Mouse (Mus musculus): Measurements from ENCODE around the gene Gal3st2.
"Not testable (repeated sequence)": the region's sequence is repeated elsewhere in the genome, so short reads cannot be mapped to it uniquely, and the experiment has no call there.

Gene Gal3st2

DNA sequence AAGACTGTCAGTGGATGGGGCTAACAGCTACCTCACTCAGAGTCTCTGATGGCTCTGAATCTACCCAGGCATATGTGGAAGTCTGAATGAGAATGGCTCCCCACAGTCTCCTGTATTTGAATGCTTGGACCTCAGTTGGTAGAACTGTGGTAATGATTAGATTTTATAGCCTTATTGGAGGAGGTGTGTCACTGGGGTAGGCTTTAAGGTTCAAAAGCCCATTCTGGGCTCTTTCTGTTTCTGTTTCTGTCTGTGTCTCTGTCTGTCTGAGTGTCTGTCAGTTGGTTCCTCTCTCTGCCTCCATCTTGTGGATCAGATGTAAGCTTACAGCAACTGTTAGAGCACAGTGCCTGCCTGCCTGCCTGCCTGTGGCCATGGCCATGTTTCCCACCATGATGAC, 1.5 kb upstream of the Gal3st2 start:
- DNase-seq (ENCODE audit: low spot score in 2 of 2): no peak

DNA sequence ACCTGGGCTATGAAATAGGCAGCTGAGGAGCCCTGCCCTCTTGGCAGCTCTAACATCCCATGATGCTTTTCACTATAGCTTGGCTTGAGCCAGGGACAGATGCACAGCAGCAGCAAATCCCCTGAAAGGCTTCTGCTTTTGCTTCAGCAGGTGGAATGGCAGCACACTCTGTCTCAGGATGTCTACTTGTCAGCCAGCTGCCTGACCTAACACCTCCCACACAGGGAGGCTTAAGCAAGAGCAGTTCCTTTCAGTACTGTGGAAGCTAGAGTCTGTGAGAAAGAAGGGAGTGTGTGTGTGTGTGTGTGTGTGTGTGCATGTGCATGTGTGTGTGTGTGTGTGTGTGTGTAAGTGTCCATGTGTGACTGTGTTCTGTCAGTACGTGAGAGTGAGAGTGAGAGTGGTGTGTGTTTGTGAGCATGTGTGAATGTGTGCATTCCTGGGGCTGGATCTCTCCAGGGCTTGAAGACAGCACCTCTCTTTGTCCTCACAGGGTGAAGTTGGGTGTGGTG, 10.5 kb downstream of the Gal3st2 start:
- DNase-seq (ENCODE audit: low spot score in 2 of 2): not testable (repeated sequence)

DNA sequence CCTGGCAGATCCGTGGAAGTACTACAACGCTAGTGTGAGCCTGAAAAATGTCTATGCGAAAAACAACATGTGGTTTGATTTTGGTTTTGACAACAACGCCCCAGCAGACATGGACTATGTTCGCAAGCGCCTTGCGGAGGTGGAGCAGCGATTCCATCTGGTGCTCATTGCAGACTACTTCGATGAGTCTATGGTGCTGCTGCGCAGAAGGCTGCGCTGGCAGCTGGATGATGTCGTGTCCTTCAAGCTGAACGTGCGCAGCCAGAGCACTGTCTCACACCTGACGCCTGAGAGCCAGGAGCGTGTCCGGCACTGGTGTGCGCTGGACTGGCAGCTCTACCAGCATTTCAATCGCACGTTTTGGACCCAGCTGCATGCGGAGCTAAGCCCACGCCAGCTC, 13.3 kb downstream of the Gal3st2 start:
- DNase-seq (ENCODE audit: low spot score in 2 of 2): not testable (repeated sequence)

DNA sequence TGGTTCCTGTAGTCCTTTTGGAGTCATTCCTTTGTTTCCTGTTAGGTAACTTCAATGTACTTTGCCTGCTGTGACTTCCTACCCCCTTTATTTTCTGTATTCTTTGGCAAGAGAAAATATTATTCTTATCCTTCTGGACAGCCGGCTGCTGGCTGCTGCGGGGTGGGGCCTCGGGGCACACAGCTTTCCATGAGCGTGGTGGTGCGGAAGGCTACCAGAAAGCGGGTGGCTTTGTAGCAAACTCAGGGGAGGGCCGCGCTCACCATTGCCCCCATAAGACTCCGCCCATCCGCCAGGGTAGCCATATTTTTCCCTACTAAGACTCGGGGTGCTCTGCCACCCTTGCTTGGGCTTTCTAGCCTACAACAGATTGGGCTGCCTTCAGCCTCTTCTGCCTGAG, 20.7 kb downstream of the Gal3st2 start:
- DNase-seq (ENCODE audit: low spot score in 2 of 2): not testable (repeated sequence)

DNA sequence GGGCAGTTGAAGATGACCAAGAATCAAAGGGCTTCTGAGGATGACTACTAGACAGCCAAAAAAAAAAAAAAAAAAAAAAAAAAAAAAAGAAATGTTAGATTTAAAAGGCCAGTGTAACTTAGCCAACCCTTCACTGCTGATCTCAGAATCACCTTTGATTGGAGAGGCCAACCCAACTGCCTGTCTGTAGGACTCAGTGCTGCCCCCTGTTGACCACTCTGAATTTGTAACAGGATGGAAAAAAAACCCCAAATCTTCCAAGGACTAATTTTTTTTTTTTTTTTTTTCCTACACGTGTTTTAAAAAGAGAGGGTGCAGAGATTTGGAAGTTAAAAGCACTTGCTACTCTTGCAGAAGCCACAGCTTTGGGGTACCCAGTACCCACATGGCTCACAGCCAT, 29.8 kb downstream of the Gal3st2 start:
- peak in 1 of 2 experiments; percentile 22 for DNase-seq (ENCODE audit: low spot score in 2 of 2)

DNA sequence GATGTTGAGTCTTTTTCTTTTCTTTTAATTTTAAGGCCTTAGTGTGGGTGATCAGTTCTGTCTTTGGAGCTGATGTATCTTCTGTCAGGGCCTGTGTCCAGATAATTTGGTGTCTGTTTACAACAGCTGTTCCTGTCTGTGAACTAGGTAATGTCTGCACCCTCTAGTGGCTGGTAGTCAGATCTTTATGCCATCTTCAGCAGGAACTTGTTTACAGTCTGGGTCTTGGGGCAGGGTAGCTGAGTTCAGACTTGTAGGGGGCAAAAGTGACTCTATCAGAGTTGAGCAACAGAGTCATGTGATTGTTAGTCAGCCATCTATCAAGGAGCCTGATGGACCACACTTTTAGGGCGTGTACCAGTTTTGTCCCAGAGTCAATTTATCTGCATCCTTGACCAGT, 36.3 kb downstream of the Gal3st2 start:
- not testable (repeated sequence) for DNase-seq (ENCODE audit: low spot score in 2 of 2)

DNA sequence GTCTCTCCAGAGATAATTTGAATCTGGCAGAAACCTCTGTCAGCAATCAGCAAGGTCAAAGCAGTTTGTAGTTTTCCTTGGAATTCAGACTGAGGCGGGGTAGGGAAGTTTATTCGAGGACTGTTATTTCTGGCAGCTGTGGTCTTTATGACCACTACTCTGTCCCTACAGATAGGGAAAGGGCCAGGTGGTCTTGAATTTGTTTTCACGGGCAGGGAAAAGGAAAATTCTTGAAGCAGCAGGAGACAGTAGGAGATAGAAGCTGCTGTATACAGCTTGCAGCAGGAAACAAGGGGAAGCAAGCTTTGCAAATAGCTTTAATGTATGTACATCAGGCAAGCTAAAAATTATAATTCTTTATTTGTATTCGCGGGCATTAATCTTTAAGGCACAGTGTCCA, 40.2 kb downstream of the Gal3st2 start:
- not testable (repeated sequence) for DNase-seq (ENCODE audit: low spot score in 2 of 2)

DNA sequence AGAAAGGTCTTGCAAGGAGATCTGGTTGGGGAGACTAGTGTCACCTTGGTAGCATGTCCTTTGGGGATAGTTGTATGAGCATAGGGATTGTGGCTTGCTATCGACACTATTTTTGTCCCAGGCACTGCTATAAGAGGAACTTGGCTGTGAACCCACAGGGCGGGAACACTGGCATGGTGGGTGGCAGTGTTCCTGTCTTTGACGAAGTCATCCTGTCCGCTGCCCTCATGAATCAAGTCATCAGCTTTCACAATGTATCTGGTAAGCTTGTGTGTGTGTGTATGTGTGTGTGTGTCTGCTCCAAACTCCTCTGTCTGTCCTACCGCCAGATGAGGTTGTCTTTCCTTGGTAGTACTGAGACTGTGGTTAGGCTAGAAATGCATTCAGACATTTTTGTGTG, 45.6 kb downstream of the Gal3st2 start:
- not testable (repeated sequence) for DNase-seq (ENCODE audit: low spot score in 2 of 2)

DNA sequence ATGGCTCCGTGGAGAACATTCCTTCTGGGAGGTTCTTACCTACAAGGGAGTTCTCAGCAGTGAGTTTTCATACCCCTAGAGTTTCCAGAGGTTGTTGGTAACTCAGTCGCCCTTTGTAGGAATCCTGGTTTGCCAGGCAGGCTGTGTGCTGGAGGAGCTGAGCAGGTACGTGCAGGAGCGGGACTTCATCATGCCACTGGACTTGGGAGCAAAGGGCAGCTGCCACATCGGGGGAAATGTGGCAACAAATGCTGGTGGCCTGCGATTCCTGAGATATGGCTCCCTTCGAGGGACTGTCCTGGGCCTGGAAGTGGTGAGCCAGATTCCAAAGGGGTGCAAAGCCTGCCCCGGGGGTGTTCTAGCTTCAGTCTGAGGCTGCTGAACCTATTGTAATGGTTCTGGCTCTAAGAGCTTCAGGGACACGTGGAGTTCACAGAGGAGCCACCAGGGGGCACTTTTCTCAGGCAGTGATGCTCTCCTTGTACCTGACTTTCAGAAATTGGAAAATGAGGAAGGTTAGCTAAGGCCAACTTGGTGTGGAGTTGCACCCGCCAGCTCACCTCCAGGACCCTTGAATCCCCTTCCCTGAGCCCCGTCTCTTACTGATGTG, 48.0 kb downstream of the Gal3st2 start:
- DNase-seq (ENCODE audit: low spot score in 2 of 2): not testable (repeated sequence)

DNA sequence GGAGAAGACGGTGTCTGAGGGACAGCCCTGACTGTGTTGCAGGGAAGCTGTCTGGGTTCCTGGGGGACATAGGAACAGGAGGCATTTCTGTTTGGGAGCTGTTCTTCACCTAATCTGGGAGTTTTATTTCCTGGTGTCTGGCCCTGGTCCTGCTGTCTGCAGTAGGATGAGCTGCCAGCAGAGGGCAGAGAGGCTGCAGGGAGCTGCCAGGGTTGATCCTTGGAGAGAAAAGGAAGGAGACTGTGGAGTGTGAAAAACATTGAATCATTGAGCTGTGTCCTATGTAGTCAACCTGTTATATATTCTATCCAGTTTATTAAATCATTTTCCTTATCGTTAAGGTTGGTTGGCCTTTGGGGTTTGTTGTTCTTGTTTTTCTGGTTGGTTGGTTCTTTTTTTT, 50.8 kb downstream of the Gal3st2 start:
- DNase-seq (ENCODE audit: low spot score in 2 of 2): not testable (repeated sequence)

DNA sequence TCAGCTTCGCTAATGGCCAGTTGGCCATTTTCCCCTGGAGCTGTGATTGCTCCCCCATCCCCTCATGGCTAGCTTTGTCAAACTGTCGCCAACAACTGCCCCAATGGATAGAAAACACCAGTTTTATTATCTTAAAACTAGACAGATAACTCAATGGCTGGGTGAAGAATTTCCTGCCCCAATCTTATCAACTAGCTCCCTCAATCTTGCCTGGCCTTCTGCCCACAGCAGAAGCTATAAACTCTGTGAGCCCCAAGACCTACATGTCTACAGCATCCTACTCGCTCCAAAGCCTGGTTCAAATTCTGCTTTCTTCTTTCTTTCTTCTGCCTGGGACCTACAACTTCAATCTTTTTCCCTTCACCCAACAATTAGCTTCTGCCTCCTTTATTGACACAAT, 56.1 kb downstream of the Gal3st2 start:
- not testable (repeated sequence) for DNase-seq (ENCODE audit: low spot score in 2 of 2)

DNA sequence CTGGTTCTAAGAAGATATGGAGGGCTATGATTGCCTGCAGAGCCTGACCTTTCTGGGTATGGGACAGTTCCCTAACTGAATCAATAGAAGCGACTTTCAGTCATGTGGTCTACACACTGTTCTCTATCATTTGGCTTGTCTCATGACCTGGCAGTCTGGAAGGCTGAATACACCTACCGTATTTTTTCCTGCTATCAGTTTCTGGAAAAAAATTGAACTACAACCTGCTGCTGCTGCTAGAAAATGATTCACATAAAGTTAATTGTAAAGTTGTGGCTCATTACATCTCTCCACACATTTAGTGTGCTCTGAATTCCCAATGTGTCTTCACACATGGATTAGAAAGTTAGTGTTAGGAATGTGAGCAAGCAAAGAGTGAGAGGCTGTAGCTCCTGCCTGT, 56.9 kb downstream of the Gal3st2 start, which contains the start of gene Gal3st2b:
Gene Gal3st2b (plus strand): TSS at position 301 of the 400 bp plus-strand sequence.
- not testable (repeated sequence) for DNase-seq (ENCODE audit: low spot score in 2 of 2)

DNA sequence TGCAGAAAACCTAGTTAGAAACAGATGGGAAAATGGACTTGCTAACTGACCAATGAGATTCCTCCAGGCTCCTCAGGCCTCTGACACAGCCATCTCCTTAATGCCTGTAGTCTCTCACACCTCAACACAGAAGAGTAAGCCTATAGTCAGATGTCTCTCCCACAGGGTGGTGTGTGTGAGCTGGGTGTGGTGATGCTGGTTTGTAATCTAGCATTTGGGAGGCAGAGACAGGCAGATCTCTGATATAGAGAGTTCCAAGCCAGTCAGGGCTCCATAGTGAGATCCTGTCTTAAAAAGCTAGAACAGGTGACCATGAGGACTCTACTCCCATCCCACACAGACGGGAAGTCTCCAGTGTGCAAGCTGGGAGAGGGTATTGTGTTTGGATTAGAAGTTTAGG, 57.7 kb downstream of the Gal3st2 start:
- DNase-seq (ENCODE audit: low spot score in 2 of 2): not testable (repeated sequence)

DNA sequence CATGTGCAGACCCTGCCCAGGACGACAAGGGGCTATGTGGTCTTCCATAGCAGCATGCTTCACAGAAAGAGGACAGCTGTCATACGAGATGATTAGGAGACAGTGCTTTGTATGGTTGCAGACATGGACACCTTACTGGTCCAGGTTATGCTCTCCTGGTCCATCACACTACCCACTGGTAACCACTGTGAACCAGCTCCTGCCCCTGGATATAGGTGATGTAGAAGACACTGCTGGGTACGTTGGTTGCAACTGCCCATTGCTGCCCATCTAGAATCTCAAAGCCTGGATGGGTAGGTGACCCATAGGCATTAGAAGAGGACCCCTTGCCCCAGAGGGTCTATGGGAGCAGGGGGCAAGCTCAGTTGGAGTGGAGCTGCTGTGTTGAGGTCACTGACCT, 58.2 kb downstream of the Gal3st2 start:
- not testable (repeated sequence) for DNase-seq (ENCODE audit: low spot score in 2 of 2)

DNA sequence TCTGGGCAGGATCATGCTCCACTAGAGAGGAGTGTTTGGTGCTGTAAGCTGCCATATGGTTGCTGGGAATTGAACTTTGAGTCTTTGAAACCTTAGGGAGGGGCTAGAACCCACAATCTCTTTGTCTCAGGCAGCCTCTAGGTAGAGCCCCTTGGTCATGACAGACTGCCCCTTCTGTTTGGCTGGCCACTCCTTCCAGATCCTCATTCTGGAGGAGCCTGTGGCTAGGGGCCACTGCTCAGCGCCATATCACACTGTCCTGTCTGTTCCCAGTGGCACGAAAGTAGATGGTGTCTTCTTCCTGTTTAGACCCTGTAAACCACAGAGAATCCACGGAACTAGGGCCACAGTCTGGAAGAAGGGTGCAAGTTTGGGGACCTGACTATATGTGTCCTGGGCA, 61.5 kb downstream of the Gal3st2 start:
- DNase-seq (ENCODE audit: low spot score in 2 of 2): not testable (repeated sequence)

DNA sequence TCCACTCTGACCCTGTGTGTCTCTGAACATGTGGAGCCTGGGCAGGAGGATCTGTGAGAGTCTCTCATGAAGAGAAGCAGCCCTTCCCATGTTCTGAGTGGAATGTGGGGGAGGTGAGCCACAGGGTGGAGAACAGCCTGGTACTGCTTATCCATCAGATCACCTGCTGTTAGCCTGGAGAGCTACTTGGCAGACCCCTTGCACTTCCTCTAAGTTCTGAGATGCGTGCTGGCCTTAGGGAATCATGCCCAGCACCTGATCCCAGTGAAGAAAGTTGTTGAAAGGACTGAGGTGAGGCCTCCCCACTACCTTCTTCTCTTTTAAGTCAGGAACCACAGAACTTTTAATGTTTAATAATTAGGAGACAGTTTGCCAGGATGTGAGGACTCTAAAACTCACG, 62.0 kb downstream of the Gal3st2 start:
- not testable (repeated sequence) for DNase-seq (ENCODE audit: low spot score in 2 of 2)
